Mouse (Mus musculus) cerebellum, adult 2 months (tissue): ENCODE measurements around the gene F12.

ENCODE experiments used
- CTCF ChIP-seq: fragments of 200-500 bp; IDR thresholded peaks from 2 replicates; pipeline ENCODE4 v1.5.1; 2011; ENCODE audit warnings: low read depth, mild to moderate bottlenecking, control low read depth, low read length, moderate library complexity, borderline replicate concordance; ENCODE audit not compliant: insufficient read depth
- POLR2A ChIP-seq: fragments of 200-500 bp; IDR thresholded peaks from 2 replicates; pipeline ENCODE4 v1.6.1; 2011; ENCODE audit warnings: low read length, control low read depth, borderline replicate concordance; ENCODE audit not compliant: insufficient read depth

- TF ChIP-seq POLR2A (no peak), CTCF (no peak)
Observed at GRCm38 (mm10) chr13:55371007-55371681, 55.4 kb downstream of the F12 start.
